Mouse (Mus musculus): Measurements from ENCODE around the gene Ccdc106. TPM values are rescaled to one million over a fixed set of nuclear protein-coding genes. Genes with fewer than 3 reads are reported as not detected.
"Not testable (repeated sequence)": the region's sequence is repeated elsewhere in the genome, so short reads cannot be mapped to it uniquely, and the experiment has no call there.

Gene Ccdc106
- total and polyA plus RNA-seq, 3 experiments = 0.25 to 0.53 TPM; not detected in 1

DNA sequence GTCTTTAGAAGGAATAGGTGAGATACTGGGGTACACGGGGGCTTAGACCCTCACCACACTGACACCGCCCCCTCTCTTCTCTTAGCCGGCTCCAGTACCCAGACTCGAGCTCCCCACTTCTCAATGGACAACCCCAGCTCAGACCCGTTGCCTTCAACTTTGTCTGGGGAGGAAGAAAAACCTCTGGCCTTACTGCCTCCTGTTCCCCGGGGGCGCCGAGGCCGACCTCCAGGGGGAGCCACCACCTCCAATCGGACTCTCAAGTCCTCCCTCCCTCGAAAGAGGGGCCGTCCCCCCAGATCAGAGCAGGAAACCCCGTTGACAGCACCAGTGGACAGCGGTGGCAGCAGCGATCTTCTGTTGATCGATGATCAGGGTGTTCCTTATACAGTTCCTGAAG is 3.0 kb upstream of the Ccdc106 start:
- Histone ChIP-seq H3K9ac (ENCODE audit: low read depth, low read length) (no peak overlapping the region), H3K27ac (no peak overlapping the region), H3K36me3 (ENCODE audit: control insufficient read depth, insufficient read depth, low read length) (no peaks in the 10 kb centered on the region), H3K27me3 (ENCODE audit: control insufficient read depth, insufficient read depth, low read length) (no peaks in the 10 kb centered on the region), H3K79me2 (replicated peaks; ENCODE audit: control insufficient read depth, insufficient read depth, low read length) (no peaks in the 10 kb centered on the region), H3K4me3 (no peak overlapping the region), H3K4me1 (ENCODE audit: control insufficient read depth, insufficient read depth, low read length) (peaks cover 4% of the 10 kb centered on the region; the same call in 1 of the 2 replicates)
- intact Hi-C loops (cut with DNase I) = loop anchor here (10.0 kb wide), 1 partner anchor 363 kb away; the partner anchor contains the start of gene Ppp6r1
- WGBS = 90% methylated on average over 16 of the region's 16 CpGs
- TF ChIP-seq CTCF (IDR thresholded peaks at IDR 0.05) (peak; percentile 37), EP300 (IDR thresholded peaks at IDR 0.05; ENCODE audit: insufficient read depth, low read depth, low read length) (no peak), POLR2A (IDR thresholded peaks at IDR 0.05; ENCODE audit: insufficient read depth, low read depth, low read length) (no peak)
- DNase-seq = no peak

DNA sequence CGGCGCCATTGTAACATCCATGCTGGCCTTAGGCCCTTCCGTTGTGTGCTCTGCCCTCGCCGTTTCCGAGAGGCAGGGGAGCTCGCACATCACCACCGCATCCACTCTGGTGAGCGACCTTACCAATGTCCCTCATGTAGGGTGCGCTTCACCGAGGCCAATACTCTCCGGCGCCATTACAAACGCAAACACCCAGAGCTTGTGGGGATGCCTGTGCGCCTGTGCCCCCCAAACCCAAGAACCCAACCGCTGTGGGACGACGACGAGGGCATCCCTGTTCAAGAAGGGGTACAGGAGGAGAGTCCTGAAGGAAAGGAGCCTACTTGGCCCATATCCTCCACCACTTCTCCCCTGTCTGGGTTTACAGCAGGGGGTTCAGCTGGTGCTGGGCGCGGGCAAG is 2.4 kb upstream of the Ccdc106 start:
- Histone ChIP-seq H3K36me3 (ENCODE audit: control insufficient read depth, insufficient read depth, low read length) (no peaks in the 10 kb centered on the region), H3K4me1 (ENCODE audit: control insufficient read depth, insufficient read depth, low read length) (peaks cover 4% of the 10 kb centered on the region; the same call in 1 of the 2 replicates), H3K79me2 (replicated peaks; ENCODE audit: control insufficient read depth, insufficient read depth, low read length) (no peaks in the 10 kb centered on the region), H3K4me3 (no peak overlapping the region), H3K27me3 (ENCODE audit: control insufficient read depth, insufficient read depth, low read length) (no peaks in the 10 kb centered on the region), H3K27ac (no peak overlapping the region; the same call in 1 of the 2 replicates), H3K9ac (ENCODE audit: low read depth, low read length) (no peak overlapping the region)
- TF ChIP-seq POLR2A (IDR thresholded peaks at IDR 0.05; ENCODE audit: insufficient read depth, low read depth, low read length) = no peak
- no peak for TF ChIP-seq EP300 (IDR thresholded peaks at IDR 0.05; ENCODE audit: insufficient read depth, low read depth, low read length)
- no peak for TF ChIP-seq CTCF (IDR thresholded peaks at IDR 0.05)
- 97% methylated on average over 21 of the region's 21 CpGs for WGBS
- DNase-seq = no peak
- intact Hi-C loops (cut with DNase I) = loop anchor here (10.0 kb wide), 1 partner anchor 363 kb away; the partner anchor contains the start of gene Ppp6r1

DNA sequence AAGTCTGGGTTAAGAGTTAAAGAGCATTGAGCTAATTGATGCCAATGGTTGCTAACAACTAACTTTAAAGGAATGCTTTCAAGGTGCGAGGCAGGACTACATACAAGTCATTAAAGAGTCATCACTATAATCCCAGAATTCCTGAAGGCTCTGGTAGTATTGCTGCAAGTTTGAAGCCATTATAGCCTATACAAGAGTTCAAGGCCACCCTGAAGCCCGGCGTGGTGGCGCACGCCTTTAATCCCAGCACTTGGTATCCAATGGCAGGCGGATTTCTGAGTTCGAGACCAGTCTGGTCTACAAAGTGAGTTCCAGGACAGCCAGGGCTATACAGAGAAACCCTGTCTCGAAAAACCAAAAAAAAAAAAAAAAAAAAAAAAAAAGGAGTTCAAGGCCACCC is 777 bp upstream of the Ccdc106 start:
- H3K36me3 ChIP-seq (ENCODE audit: control insufficient read depth, insufficient read depth, low read length); H3K9ac ChIP-seq (ENCODE audit: low read depth, low read length); H3K79me2 ChIP-seq (replicated peaks; ENCODE audit: control insufficient read depth, insufficient read depth, low read length); H3K4me1 ChIP-seq (ENCODE audit: control insufficient read depth, insufficient read depth, low read length); H3K27me3 ChIP-seq (ENCODE audit: control insufficient read depth, insufficient read depth, low read length): not testable (repeated sequence)
- H3K4me3 ChIP-seq = peak overlapping the region; percentile 87
- H3K27ac ChIP-seq = peak overlapping the region; percentile 98
- DNase-seq = peak in 1 of 2 experiments; percentile 31
- WGBS = 31% methylated on average over 8 of the region's 8 CpGs
- intact Hi-C loops (cut with DNase I) = loop anchor here (10.0 kb wide), 1 partner anchor 365 kb away; the partner anchor contains the start of gene Ppp6r1

DNA sequence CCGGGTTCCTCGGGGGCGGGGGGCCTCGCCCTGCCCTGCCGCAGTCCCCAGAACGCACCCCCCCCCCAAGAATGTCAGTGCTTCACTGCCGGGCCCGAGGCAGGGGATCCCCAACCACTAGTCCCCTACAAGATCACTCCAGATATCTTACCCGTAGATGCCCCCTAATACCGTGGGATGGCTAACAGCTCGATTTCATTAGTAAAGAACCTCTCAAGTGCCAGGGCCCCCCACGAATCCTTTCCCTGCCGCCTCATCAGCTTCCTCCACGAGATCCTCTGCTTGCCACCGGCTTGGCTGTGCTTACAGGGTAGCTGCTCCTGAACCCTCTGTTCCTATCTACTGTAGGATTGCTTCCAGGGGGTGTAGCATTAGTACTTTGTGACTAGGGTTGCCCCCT is 332 bp downstream of the Ccdc106 start:
- H3K4me1 ChIP-seq (ENCODE audit: control insufficient read depth, insufficient read depth, low read length) = peaks cover 4% of the 10 kb centered on the region; the same call in 1 of the 2 replicates
- 0% methylated on average over 15 of the region's 15 CpGs for WGBS
- H3K9ac ChIP-seq (ENCODE audit: low read depth, low read length) = peak overlapping the region; percentile 85
- no peaks in the 10 kb centered on the region for H3K27me3 ChIP-seq (ENCODE audit: control insufficient read depth, insufficient read depth, low read length)
- H3K79me2 ChIP-seq (replicated peaks; ENCODE audit: control insufficient read depth, insufficient read depth, low read length) = peaks cover 1% of the 10 kb centered on the region; the same call in 1 of the 2 replicates
- no peak for DNase-seq
- peak overlapping the region; percentile 87 for H3K4me3 ChIP-seq
- H3K27ac ChIP-seq = peak overlapping the region; percentile 98
- intact Hi-C loops (cut with DNase I) = loop anchor here (2.0 kb wide), 1 partner anchor 18 kb away; the partner anchor contains the start of gene Zfp784
- no peak for TF ChIP-seq POLR2A (IDR thresholded peaks at IDR 0.05; ENCODE audit: insufficient read depth, low read depth, low read length)
- no peak for TF ChIP-seq EP300 (IDR thresholded peaks at IDR 0.05; ENCODE audit: insufficient read depth, low read depth, low read length)
- TF ChIP-seq CTCF (IDR thresholded peaks at IDR 0.05) = no peak
- H3K36me3 ChIP-seq (ENCODE audit: control insufficient read depth, insufficient read depth, low read length) = no peaks in the 10 kb centered on the region

DNA sequence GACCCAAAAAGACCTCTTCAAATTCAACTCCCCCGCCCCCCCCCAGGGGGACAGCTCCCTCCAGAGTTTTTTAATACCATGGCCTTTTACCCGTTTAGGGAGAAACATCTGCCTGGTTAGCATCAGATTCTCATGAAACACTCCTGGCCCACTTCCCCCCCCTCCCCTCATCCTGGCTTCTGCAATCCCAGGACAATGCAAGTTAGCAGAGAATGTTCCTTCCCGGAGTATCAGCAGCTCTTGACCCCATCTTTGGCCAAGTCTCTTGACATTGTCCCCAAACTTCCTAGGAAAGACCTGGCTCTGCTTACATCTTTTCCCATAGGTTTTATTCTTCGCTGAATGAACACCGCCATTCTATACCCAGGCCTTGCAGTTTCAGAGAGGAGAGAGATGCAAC is 844 bp downstream of the Ccdc106 start:
- TF ChIP-seq POLR2A (IDR thresholded peaks at IDR 0.05; ENCODE audit: insufficient read depth, low read depth, low read length) = no peak
- no peak for TF ChIP-seq EP300 (IDR thresholded peaks at IDR 0.05; ENCODE audit: insufficient read depth, low read depth, low read length)
- no peak for TF ChIP-seq CTCF (IDR thresholded peaks at IDR 0.05)
- H3K4me3 ChIP-seq = peak overlapping the region; percentile 87
- H3K9ac ChIP-seq (ENCODE audit: low read depth, low read length) = no peak overlapping the region; the same call in 1 of the 2 replicates
- no peak for DNase-seq
- 39% methylated on average over 5 of the region's 5 CpGs for WGBS
- peak overlapping the region; percentile 98 for H3K27ac ChIP-seq
- no peaks in the 10 kb centered on the region for H3K36me3 ChIP-seq (ENCODE audit: control insufficient read depth, insufficient read depth, low read length)
- H3K79me2 ChIP-seq (replicated peaks; ENCODE audit: control insufficient read depth, insufficient read depth, low read length) = peaks cover 1% of the 10 kb centered on the region; the same call in 1 of the 2 replicates
- no peaks in the 10 kb centered on the region for H3K27me3 ChIP-seq (ENCODE audit: control insufficient read depth, insufficient read depth, low read length)
- intact Hi-C loops (cut with DNase I) = loop anchor here (2.0 kb wide), 1 partner anchor 18 kb away; the partner anchor contains the start of gene Zfp784
- peaks cover 4% of the 10 kb centered on the region; the same call in 1 of the 2 replicates for H3K4me1 ChIP-seq (ENCODE audit: control insufficient read depth, insufficient read depth, low read length)

DNA sequence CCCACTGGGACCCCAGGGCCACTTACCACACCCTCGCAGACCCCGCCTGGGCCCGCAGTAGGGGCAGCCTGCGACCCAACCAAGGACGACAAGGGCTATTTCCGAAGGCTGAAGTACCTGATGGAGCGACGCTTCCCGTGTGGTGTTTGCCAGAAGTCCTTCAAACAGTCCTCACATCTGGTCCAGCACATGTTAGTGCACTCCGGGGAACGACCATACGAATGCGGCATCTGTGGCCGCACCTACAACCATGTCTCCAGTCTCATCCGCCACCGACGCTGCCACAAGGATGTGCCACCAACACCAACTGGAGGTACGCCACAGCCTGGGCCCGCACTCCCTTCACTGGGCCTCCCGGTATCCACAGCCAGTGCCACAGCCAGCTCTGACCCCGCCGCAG is 9.2 kb downstream of the Ccdc106 start:
- WGBS = 94% methylated on average over 22 of the region's 22 CpGs
- Histone ChIP-seq H3K36me3 (ENCODE audit: control insufficient read depth, insufficient read depth, low read length) (no peaks in the 10 kb centered on the region), H3K27ac (no peak overlapping the region), H3K9ac (ENCODE audit: low read depth, low read length) (no peak overlapping the region), H3K27me3 (ENCODE audit: control insufficient read depth, insufficient read depth, low read length) (no peaks in the 10 kb centered on the region), H3K4me3 (no peak overlapping the region), H3K79me2 (replicated peaks; ENCODE audit: control insufficient read depth, insufficient read depth, low read length) (peaks cover 3% of the 10 kb centered on the region), H3K4me1 (ENCODE audit: control insufficient read depth, insufficient read depth, low read length) (no peaks in the 10 kb centered on the region)
- TF ChIP-seq CTCF (IDR thresholded peaks at IDR 0.05) (no peak), EP300 (IDR thresholded peaks at IDR 0.05; ENCODE audit: insufficient read depth, low read depth, low read length) (no peak), POLR2A (IDR thresholded peaks at IDR 0.05; ENCODE audit: insufficient read depth, low read depth, low read length) (no peak)
- no peak for DNase-seq
- intact Hi-C loops (cut with DNase I) = no loop called here
